ENCODE assay signal across 31 mouse cellular contexts in the genomic region with DNA sequence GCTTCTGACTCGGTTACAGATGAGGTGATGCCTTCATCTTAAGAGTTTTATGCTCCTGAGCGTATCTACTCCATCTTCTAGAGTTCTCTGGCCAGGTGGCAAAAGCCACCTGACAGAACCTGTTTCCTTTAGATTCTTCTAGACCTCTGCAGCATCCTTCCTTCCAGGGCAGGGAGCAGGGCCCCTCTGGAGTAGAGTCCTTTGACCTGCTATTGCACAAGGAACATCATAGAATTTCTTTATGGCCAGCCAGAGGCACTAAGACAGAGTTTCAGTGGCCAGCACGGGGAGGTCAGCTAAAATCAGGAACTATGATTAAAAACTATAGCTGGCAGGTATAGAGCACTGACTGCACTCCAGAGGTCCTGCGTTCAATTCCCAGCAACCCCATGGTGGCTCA. TPM values are rescaled to one million over a fixed set of nuclear protein-coding genes. Genes with fewer than 3 reads are reported as not detected.
"Had no signal": no experiment of that assay in that cellular context is flagged by ENCODE, and none has a peak within 500 bp of the region (broad histone marks: within the 10 kb centered on the region; RNA-seq: fewer than 3 reads in every experiment).

No protein-coding gene starts in this region.

- ATAC-seq: hindbrain, embryonic 16.5 days; inflammation-experienced regulatory T-cells, adult 6 months; liver, embryonic 12.5 days had no signal

- H3K9me3 ChIP-seq: heart, embryonic 12.5 days; hindbrain, embryonic 12.5 days; kidney, embryonic 15.5 days; limb, embryonic 13.5 days; limb, embryonic 15.5 days; liver, embryonic 12.5 days had no signal

- H3K27ac ChIP-seq: heart, adult 2 months; hindbrain, embryonic 10.5 days; hindbrain, embryonic 12.5 days; hindbrain, embryonic 14.5 days; kidney, embryonic 15.5 days; kidney, postnatal 0 days; limb, embryonic 13.5 days; limb, embryonic 15.5 days; liver, embryonic 12.5 days; liver, embryonic 14.5 days had no signal

- H3K4me2 ChIP-seq: heart, embryonic 12.5 days; hindbrain, embryonic 12.5 days; hindbrain, embryonic 14.5 days; kidney, embryonic 15.5 days; limb, embryonic 13.5 days; limb, embryonic 15.5 days; liver, embryonic 12.5 days had no signal

- H3K9ac ChIP-seq: heart, embryonic 12.5 days; hindbrain, embryonic 12.5 days; hindbrain, embryonic 14.5 days; kidney, embryonic 15.5 days; limb, embryonic 13.5 days; limb, embryonic 15.5 days; liver, embryonic 12.5 days; liver, embryonic 14.5 days had no signal

- H3K27me3 ChIP-seq: heart, embryonic 12.5 days; hindbrain, embryonic 12.5 days; kidney, embryonic 15.5 days; limb, embryonic 13.5 days; limb, embryonic 15.5 days; liver, embryonic 12.5 days had no signal

- H3K4me3 ChIP-seq: heart, adult 2 months; heart, embryonic 12.5 days; hindbrain, embryonic 10.5 days; hindbrain, embryonic 12.5 days; kidney, embryonic 15.5 days; limb, embryonic 13.5 days; limb, embryonic 15.5 days; liver, embryonic 12.5 days had no signal

- H3K4me1 ChIP-seq: heart, embryonic 12.5 days; hindbrain, embryonic 10.5 days; hindbrain, embryonic 12.5 days; limb, embryonic 13.5 days had no signal

- DNase-seq: gastrocnemius, postnatal 10 days; gastrocnemius, postnatal 25 days; heart, adult 11 months; heart, adult 2 months; heart, postnatal 10 days; heart, postnatal 4 days; kidney, adult 11 months; kidney, adult 2 months; kidney, adult 9 months; kidney, postnatal 14 days; kidney, postnatal 36 days; layer of hippocampus, adult 9-11 months; layer of hippocampus, postnatal 36 days; left cerebral cortex, postnatal 4 days had no signal

RNA-seq across cellular contexts. Expression of a gene that starts 27.8 kb away (rescaled TPM):
- total RNA-seq: gastrocnemius, postnatal 10 days; gastrocnemius, postnatal 25 days; heart, postnatal 25 days; layer of hippocampus, adult 18-20 months; left cerebral cortex, adult 18-20 months; liver, adult 2 months had no signal
- polyA plus RNA-seq: gonadal fat pad, adult 2 months; heart, embryonic 12.5 days; kidney, adult 2 months; limb, embryonic 13.5 days; liver, embryonic 12.5 days had no signal

RNA-seq across cellular contexts. Expression of a gene that starts 30.3 kb away (rescaled TPM):
- polyA plus RNA-seq: inflammation-experienced regulatory T-cells, adult 6 months had no signal
